Mouse (Mus musculus): ENCODE measurements around the gene Olfr1501. TPM values are rescaled to one million over a fixed set of nuclear protein-coding genes. Genes with fewer than 3 reads are reported as not detected.
"Not testable (repeated sequence)": the region's sequence is repeated elsewhere in the genome, so short reads cannot be mapped to it uniquely, and the experiment has no call there.

The Olfr1501 gene
- polyA plus RNA-seq (2014; fragmentation: Nextera tagmentation; extraction: Ambion mirVana) = not detected in 2 replicates

DNA sequence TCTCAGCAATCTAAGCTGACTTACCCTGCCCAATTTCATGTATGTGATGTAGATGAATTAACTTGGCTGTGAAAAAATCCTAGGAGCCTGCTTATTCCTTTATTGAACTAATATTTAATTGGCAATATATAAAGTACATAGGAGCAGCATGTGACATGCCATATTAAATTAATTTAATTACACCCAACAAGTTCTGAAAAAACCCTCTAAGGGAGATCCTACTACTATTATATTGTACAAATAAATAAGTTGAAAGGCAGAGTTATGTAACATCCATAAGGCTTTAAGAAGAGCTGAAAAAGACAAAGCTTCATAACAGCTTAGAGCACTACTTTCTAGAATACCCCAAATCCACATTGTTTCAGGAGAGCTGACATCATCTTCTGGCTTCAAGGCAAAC is at the start of gene Olfr1501:
Olfr1501 (minus strand) TSS at position 101 of the 400 bp plus-strand sequence.
- H3K9ac ChIP-seq (ENCODE audit: low read length); H3K36me3 ChIP-seq (ENCODE audit: control insufficient read depth, insufficient read depth, low read length); H3K9me3 ChIP-seq (ENCODE audit: control insufficient read depth, low read length); H3K4me3 ChIP-seq (ENCODE audit: low read depth, low read length); ATAC-seq (replicated peaks; ENCODE audit: low FRiP score); H3K4me1 ChIP-seq (replicated peaks; ENCODE audit: control insufficient read depth, insufficient read depth, low read length); H3K27me3 ChIP-seq (ENCODE audit: control insufficient read depth, insufficient read depth, low read length); DNase-seq (ENCODE audit: low spot score); H3K27ac ChIP-seq (ENCODE audit: low read depth, low read length); H3K4me2 ChIP-seq (ENCODE audit: low read depth, low read length, severe bottlenecking): not testable (repeated sequence)

GRCm38 (mm10) chr19:13897828-13898227 is 47.3 kb upstream of the Olfr1501 start, which contains the start of gene Olfr1504:
TSS of gene Olfr1504 (minus strand) at chr19:13897928.
- DNase-seq (ENCODE audit: low spot score) (no peak), ATAC-seq (replicated peaks; ENCODE audit: low FRiP score) (no peak)
- Histone ChIP-seq H3K4me2 (ENCODE audit: low read depth, low read length, severe bottlenecking) (no peak within 1 kb of the TSS), H3K9me3 (ENCODE audit: control insufficient read depth, low read length) (no peaks in the 10 kb centered on the region), H3K4me3 (ENCODE audit: low read depth, low read length) (no peak within 1 kb of the TSS), H3K4me1 (replicated peaks; ENCODE audit: control insufficient read depth, insufficient read depth, low read length) (no peaks in the 10 kb centered on the region), H3K27me3 (ENCODE audit: control insufficient read depth, insufficient read depth, low read length) (no peaks in the 10 kb centered on the region), H3K27ac (ENCODE audit: low read depth, low read length) (no peak within 1 kb of the TSS), H3K9ac (ENCODE audit: low read length) (no peak within 1 kb of the TSS), H3K36me3 (ENCODE audit: control insufficient read depth, insufficient read depth, low read length) (no peaks in the 10 kb centered on the region)
- 55% methylated on average over 1 of the region's 1 CpGs for WGBS

DNA sequence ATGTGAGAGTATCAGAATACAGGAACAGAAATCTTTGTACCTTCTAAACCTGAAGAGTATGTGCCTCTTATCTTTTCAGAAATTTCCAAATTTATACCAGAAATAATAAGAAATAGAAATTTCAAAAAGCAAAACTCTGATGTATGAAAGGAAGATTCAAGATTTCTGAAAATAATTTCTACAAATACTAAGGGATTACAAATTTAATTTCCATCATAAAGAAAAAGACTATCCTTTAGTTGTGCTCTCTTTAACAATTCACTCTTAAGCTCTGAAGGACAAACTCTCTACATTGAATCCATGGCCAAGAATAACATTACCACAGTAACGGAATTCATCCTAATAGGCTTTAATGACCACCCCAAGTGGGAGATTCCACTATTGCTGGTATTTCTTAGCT is 11.0 kb upstream of the Olfr1501 start, which contains the start of gene Olfr1502:
Olfr1502 (plus strand) TSS at position 301 of the 400 bp plus-strand sequence.
- no peak within 1 kb of the TSS for H3K27ac ChIP-seq (ENCODE audit: low read depth, low read length)
- no peaks in the 10 kb centered on the region for H3K36me3 ChIP-seq (ENCODE audit: control insufficient read depth, insufficient read depth, low read length)
- no peaks in the 10 kb centered on the region for H3K4me1 ChIP-seq (replicated peaks; ENCODE audit: control insufficient read depth, insufficient read depth, low read length)
- H3K27me3 ChIP-seq (ENCODE audit: control insufficient read depth, insufficient read depth, low read length) = no peaks in the 10 kb centered on the region
- ATAC-seq (replicated peaks; ENCODE audit: low FRiP score) = no peak
- H3K9me3 ChIP-seq (ENCODE audit: control insufficient read depth, low read length) = no peaks in the 10 kb centered on the region
- no peak within 1 kb of the TSS for H3K4me3 ChIP-seq (ENCODE audit: low read depth, low read length)
- no peak within 1 kb of the TSS for H3K9ac ChIP-seq (ENCODE audit: low read length)
- DNase-seq (ENCODE audit: low spot score) = no peak
- H3K4me2 ChIP-seq (ENCODE audit: low read depth, low read length, severe bottlenecking) = no peak within 1 kb of the TSS
- WGBS = 87% methylated on average over 1 of the region's 1 CpGs

- ATAC-seq (replicated peaks; ENCODE audit: low FRiP score) (no peak), DNase-seq (ENCODE audit: low spot score) (no peak)
- Histone ChIP-seq H3K27me3 (ENCODE audit: control insufficient read depth, insufficient read depth, low read length) (no peaks in the 10 kb centered on the region), H3K4me2 (ENCODE audit: low read depth, low read length, severe bottlenecking) (no peak within 1 kb of the TSS), H3K4me3 (ENCODE audit: low read depth, low read length) (no peak within 1 kb of the TSS), H3K9ac (ENCODE audit: low read length) (no peak within 1 kb of the TSS), H3K9me3 (ENCODE audit: control insufficient read depth, low read length) (no peaks in the 10 kb centered on the region), H3K27ac (ENCODE audit: low read depth, low read length) (no peak within 1 kb of the TSS), H3K36me3 (ENCODE audit: control insufficient read depth, insufficient read depth, low read length) (no peaks in the 10 kb centered on the region), H3K4me1 (replicated peaks; ENCODE audit: control insufficient read depth, insufficient read depth, low read length) (no peaks in the 10 kb centered on the region)
Measured at GRCm38 (mm10) chr19:13830388-13830787, 20.1 kb downstream of the Olfr1501 start, which contains the start of gene Olfr1500. TSS of gene Olfr1500 (minus strand) at chr19:13830488.

DNA sequence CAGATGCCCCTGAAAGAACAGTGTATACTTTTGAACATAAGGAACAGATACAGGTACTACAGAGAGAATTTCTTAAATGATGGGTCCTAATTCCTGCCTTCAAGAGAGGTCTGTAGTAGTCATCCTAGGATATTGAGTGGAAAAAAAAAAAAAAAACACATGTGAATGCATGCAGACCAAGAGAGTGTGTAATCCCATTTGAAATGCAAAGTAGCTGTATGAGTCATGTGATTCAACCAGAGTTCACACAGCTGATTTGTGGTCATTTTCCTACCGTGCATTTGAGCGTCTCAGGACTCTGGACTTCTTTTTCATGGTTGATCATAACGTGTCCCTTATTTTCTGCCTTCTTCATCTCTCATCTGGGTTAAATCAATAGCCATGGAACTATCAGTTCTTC is 22.0 kb downstream of the Olfr1501 start:
- Histone ChIP-seq H3K36me3 (ENCODE audit: control insufficient read depth, insufficient read depth, low read length) (no peaks in the 10 kb centered on the region), H3K27ac (ENCODE audit: low read depth, low read length) (no peak overlapping the region), H3K9ac (ENCODE audit: low read length) (no peak overlapping the region), H3K4me2 (ENCODE audit: low read depth, low read length, severe bottlenecking) (no peak overlapping the region), H3K4me1 (replicated peaks; ENCODE audit: control insufficient read depth, insufficient read depth, low read length) (no peaks in the 10 kb centered on the region), H3K9me3 (ENCODE audit: control insufficient read depth, low read length) (no peaks in the 10 kb centered on the region), H3K27me3 (ENCODE audit: control insufficient read depth, insufficient read depth, low read length) (no peaks in the 10 kb centered on the region), H3K4me3 (ENCODE audit: low read depth, low read length) (no peak overlapping the region)
- ATAC-seq (replicated peaks; ENCODE audit: low FRiP score) (no peak), DNase-seq (ENCODE audit: low spot score) (no peak)
- WGBS = 78% methylated on average over 3 of the region's 3 CpGs

GRCm38 (mm10) chr19:13820847-13821246 is 29.6 kb downstream of the Olfr1501 start:
- 68% methylated on average over 5 of the region's 5 CpGs for WGBS
- no peaks in the 10 kb centered on the region for H3K27me3 ChIP-seq (ENCODE audit: control insufficient read depth, insufficient read depth, low read length)
- no peak for DNase-seq (ENCODE audit: low spot score)
- H3K4me1 ChIP-seq (replicated peaks; ENCODE audit: control insufficient read depth, insufficient read depth, low read length) = no peaks in the 10 kb centered on the region
- H3K27ac ChIP-seq (ENCODE audit: low read depth, low read length) = no peak overlapping the region
- no peaks in the 10 kb centered on the region for H3K36me3 ChIP-seq (ENCODE audit: control insufficient read depth, insufficient read depth, low read length)
- ATAC-seq (replicated peaks; ENCODE audit: low FRiP score) = no peak
- no peak overlapping the region for H3K4me2 ChIP-seq (ENCODE audit: low read depth, low read length, severe bottlenecking)
- H3K4me3 ChIP-seq (ENCODE audit: low read depth, low read length) = no peak overlapping the region
- no peak overlapping the region for H3K9ac ChIP-seq (ENCODE audit: low read length)
- H3K9me3 ChIP-seq (ENCODE audit: control insufficient read depth, low read length) = no peaks in the 10 kb centered on the region

- Histone ChIP-seq H3K4me3 (ENCODE audit: low read depth, low read length) (no peak within 1 kb of the TSS), H3K9ac (ENCODE audit: low read length) (no peak within 1 kb of the TSS), H3K27ac (ENCODE audit: low read depth, low read length) (no peak within 1 kb of the TSS), H3K36me3 (ENCODE audit: control insufficient read depth, insufficient read depth, low read length) (no peaks in the 10 kb centered on the region), H3K27me3 (ENCODE audit: control insufficient read depth, insufficient read depth, low read length) (no peaks in the 10 kb centered on the region), H3K4me1 (replicated peaks; ENCODE audit: control insufficient read depth, insufficient read depth, low read length) (no peaks in the 10 kb centered on the region), H3K9me3 (ENCODE audit: control insufficient read depth, low read length) (no peaks in the 10 kb centered on the region), H3K4me2 (ENCODE audit: low read depth, low read length, severe bottlenecking) (no peak within 1 kb of the TSS)
- DNase-seq (ENCODE audit: low spot score) = no peak
- no peak for ATAC-seq (replicated peaks; ENCODE audit: low FRiP score)
Measured at GRCm38 (mm10) chr19:13819347-13819746, 31.1 kb downstream of the Olfr1501 start, which contains the start of gene Olfr1499. TSS of gene Olfr1499 (minus strand) at chr19:13819447.

DNA sequence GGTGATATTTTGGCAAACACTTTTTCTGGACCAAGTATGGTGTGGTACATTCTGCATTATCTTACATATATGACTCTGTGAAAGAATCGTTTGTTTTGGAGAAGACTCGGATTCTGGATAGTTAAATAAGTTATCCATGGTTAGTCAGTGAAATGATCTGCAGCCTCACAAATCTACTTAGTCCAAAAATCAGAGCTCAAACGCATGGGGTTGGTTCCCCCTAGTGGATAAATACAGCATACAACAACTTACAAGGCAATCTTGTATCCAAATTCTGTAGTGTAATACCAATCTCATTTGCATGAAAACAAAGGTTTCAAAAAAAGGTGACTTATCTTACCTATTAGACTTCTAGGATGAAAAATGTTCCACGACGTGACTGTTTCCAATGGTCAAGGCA is 31.7 kb downstream of the Olfr1501 start:
- H3K4me1 ChIP-seq (replicated peaks; ENCODE audit: control insufficient read depth, insufficient read depth, low read length) = no peaks in the 10 kb centered on the region
- 31% methylated on average over 5 of the region's 5 CpGs for WGBS
- ATAC-seq (replicated peaks; ENCODE audit: low FRiP score) (no peak), DNase-seq (ENCODE audit: low spot score) (no peak)
- no peaks in the 10 kb centered on the region for H3K36me3 ChIP-seq (ENCODE audit: control insufficient read depth, insufficient read depth, low read length)
- no peaks in the 10 kb centered on the region for H3K9me3 ChIP-seq (ENCODE audit: control insufficient read depth, low read length)
- no peak overlapping the region for H3K9ac ChIP-seq (ENCODE audit: low read length)
- H3K4me3 ChIP-seq (ENCODE audit: low read depth, low read length) = no peak overlapping the region
- H3K4me2 ChIP-seq (ENCODE audit: low read depth, low read length, severe bottlenecking) = no peak overlapping the region
- no peak overlapping the region for H3K27ac ChIP-seq (ENCODE audit: low read depth, low read length)
- H3K27me3 ChIP-seq (ENCODE audit: control insufficient read depth, insufficient read depth, low read length) = no peaks in the 10 kb centered on the region

- no peaks in the 10 kb centered on the region for H3K36me3 ChIP-seq (ENCODE audit: control insufficient read depth, insufficient read depth, low read length)
- WGBS = 61% methylated on average over 2 of the region's 2 CpGs
- H3K4me2 ChIP-seq (ENCODE audit: low read depth, low read length, severe bottlenecking) = no peak overlapping the region
- H3K4me1 ChIP-seq (replicated peaks; ENCODE audit: control insufficient read depth, insufficient read depth, low read length) = no peaks in the 10 kb centered on the region
- DNase-seq (ENCODE audit: low spot score) = no peak
- no peaks in the 10 kb centered on the region for H3K27me3 ChIP-seq (ENCODE audit: control insufficient read depth, insufficient read depth, low read length)
- H3K4me3 ChIP-seq (ENCODE audit: low read depth, low read length) = no peak overlapping the region
- H3K27ac ChIP-seq (ENCODE audit: low read depth, low read length) = no peak overlapping the region
- H3K9me3 ChIP-seq (ENCODE audit: control insufficient read depth, low read length) = no peaks in the 10 kb centered on the region
- no peak for ATAC-seq (replicated peaks; ENCODE audit: low FRiP score)
- no peak overlapping the region for H3K9ac ChIP-seq (ENCODE audit: low read length)
Measured at GRCm38 (mm10) chr19:13812823-13813222, 37.7 kb downstream of the Olfr1501 start.

Measured in forebrain, embryonic 11.5 days (tissue).